Mouse (Mus musculus) CH12.LX (cell line): ENCODE results near the gene Pacs1. TPM values are rescaled to one million over a fixed set of nuclear protein-coding genes. Genes with fewer than 3 reads are reported as not detected.

Experiments used
- DNase-seq: peaks from one replicate; pipeline ENCODE4 v3.0.0-alpha.2; 2013; ENCODE audit errors: extremely low read depth
- H3K27ac ChIP-seq: 2 replicates; pipeline ENCODE4 v1.5.1; 2012; ENCODE audit warnings: low read depth, mild to moderate bottlenecking, control low read depth, moderate library complexity; ENCODE audit not compliant: insufficient read depth
- H3K27me3 ChIP-seq: replicated peaks from 2 replicates; pipeline ENCODE3; 2012; ENCODE audit warnings: inconsistent platforms
- H3K36me3 ChIP-seq, 2 experiments: replicated peaks in 1 of 2; 2 replicates each; pipeline versions ENCODE3 to v1.6.1; 2012; ENCODE audit warnings: inconsistent platforms in 1 of 2, low read length in 1 of 2, mild to moderate bottlenecking in 1 of 2, mixed read lengths in 1 of 2, moderate library complexity in 1 of 2; ENCODE audit not compliant: control insufficient read depth in 1 of 2, insufficient read depth in 1 of 2
- H3K4me1 ChIP-seq, 2 experiments: 2 replicates each; pipeline ENCODE4 v1.6.1; 2012; ENCODE audit warnings: inconsistent platforms in 1 of 2, moderate library complexity in 1 of 2; ENCODE audit not compliant: insufficient read depth in 2 of 2, control insufficient read depth in 1 of 2
- H3K4me2 ChIP-seq: 2 replicates; pipeline ENCODE4 v1.6.1; 2012; ENCODE audit warnings: low read depth, mild to moderate bottlenecking, control low read depth; ENCODE audit not compliant: poor library complexity, insufficient read depth, severe bottlenecking
- H3K4me3 ChIP-seq, 3 experiments: fragments of 150-350 bp in 1 of 3; sonication (generic) in 1 of 3; replicated peaks in 1 of 3; 2 replicates each; pipeline versions ENCODE3 to v1.5.1; 2011 to 2012; ENCODE audit warnings: low read depth in 2 of 3, low read length in 2 of 3, mild to moderate bottlenecking in 2 of 3, moderate library complexity in 2 of 3, control low read depth in 1 of 3, improper control_type of control experiment in 1 of 3, inconsistent platforms in 1 of 3, mixed read lengths in 1 of 3; ENCODE audit not compliant: poor library complexity in 1 of 3
- H3K79me2 ChIP-seq: replicated peaks from 2 replicates; pipeline ENCODE4 v1.6.1; 2012; ENCODE audit warnings: mild to moderate bottlenecking, moderate library complexity; ENCODE audit not compliant: control insufficient read depth, poor library complexity, insufficient read depth, severe bottlenecking; ENCODE audit errors: extremely low read depth
- H3K9ac ChIP-seq: 2 replicates; pipeline ENCODE4 v1.6.1; 2012; ENCODE audit warnings: low read depth, mild to moderate bottlenecking, control low read depth, moderate library complexity; ENCODE audit not compliant: insufficient read depth
- H3K9me3 ChIP-seq: replicated peaks from 2 replicates; pipeline ENCODE3; 2012; ENCODE audit warnings: low read length, inconsistent platforms, mixed read lengths
- BHLHE40 ChIP-seq: IDR thresholded peaks from 2 replicates; pipeline ENCODE4 v1.6.1; 2011; ENCODE audit warnings: mild to moderate bottlenecking, low read depth, low read length, improper control_type of control experiment
- CHD2 ChIP-seq: IDR thresholded peaks from 2 replicates; pipeline ENCODE4 v1.6.1; 2011; ENCODE audit warnings: low read length, improper control_type of control experiment
- CTCF ChIP-seq, 2 experiments: IDR thresholded peaks in 1 of 2; conservative IDR thresholded peaks in 1 of 2; 2 replicates each; pipeline ENCODE4 v1.5.1; 2011 to 2012; ENCODE audit warnings: low read depth in 2 of 2, low read length in 2 of 2, improper control_type of control experiment in 1 of 2, inconsistent platforms in 1 of 2, mild to moderate bottlenecking in 1 of 2, moderate library complexity in 1 of 2
- ELF1 ChIP-seq: IDR thresholded peaks from 2 replicates; pipeline ENCODE4 v1.6.1; 2014; ENCODE audit warnings: low read depth, mild to moderate bottlenecking, inconsistent platforms, low read length, improper control_type of control experiment
- ETS1 ChIP-seq: conservative IDR thresholded peaks from 2 replicates; pipeline ENCODE4 v1.6.1; 2012; ENCODE audit warnings: low read depth, mild to moderate bottlenecking, inconsistent platforms, low read length, improper control_type of control experiment, moderate library complexity
- HCFC1 ChIP-seq: IDR thresholded peaks from 2 replicates; pipeline ENCODE4 v1.6.1; 2012; ENCODE audit warnings: low read depth, mild to moderate bottlenecking, inconsistent platforms, low read length, improper control_type of control experiment
- JUN ChIP-seq: IDR thresholded peaks from 2 replicates; pipeline ENCODE4 v1.6.1; 2011; ENCODE audit warnings: low read depth, mild to moderate bottlenecking, low read length, improper control_type of control experiment, moderate library complexity; ENCODE audit not compliant: insufficient read depth
- JUND ChIP-seq: conservative IDR thresholded peaks from 2 replicates; pipeline ENCODE4 v1.6.1; 2011; ENCODE audit warnings: low read depth, low read length, improper control_type of control experiment
- KAT2A ChIP-seq: IDR thresholded peaks from 2 replicates; pipeline ENCODE4 v1.6.1; 2012; ENCODE audit warnings: low read length, improper control_type of control experiment, inconsistent platforms; ENCODE audit not compliant: insufficient replicate concordance
- MAZ ChIP-seq: IDR thresholded peaks from 2 replicates; pipeline ENCODE4 v1.6.1; 2012; ENCODE audit warnings: low read depth, mild to moderate bottlenecking, inconsistent platforms, low read length, improper control_type of control experiment, moderate library complexity
- MEF2A ChIP-seq: IDR thresholded peaks from 2 replicates; pipeline ENCODE4 v1.6.1; 2014; ENCODE audit warnings: low read depth, mild to moderate bottlenecking, inconsistent platforms, low read length, improper control_type of control experiment, borderline replicate concordance
- MXI1 ChIP-seq: IDR thresholded peaks from 2 replicates; pipeline ENCODE4 v1.6.1; 2011; ENCODE audit warnings: mild to moderate bottlenecking, low read depth, low read length, improper control_type of control experiment
- MYC ChIP-seq: IDR thresholded peaks from 2 replicates; pipeline ENCODE4 v1.6.1; 2011; ENCODE audit warnings: low read depth, mild to moderate bottlenecking, improper control_type of control experiment, low read length
- NRF1 ChIP-seq: IDR thresholded peaks from 2 replicates; pipeline ENCODE4 v1.6.1; 2014; ENCODE audit warnings: low read depth, mild to moderate bottlenecking, inconsistent platforms, low read length, improper control_type of control experiment, moderate library complexity
- PAX5 ChIP-seq: IDR thresholded peaks from 2 replicates; pipeline ENCODE4 v1.6.1; 2012; ENCODE audit warnings: low read length, inconsistent platforms, mixed read lengths
- POLR2A ChIP-seq: IDR thresholded peaks from 2 replicates; pipeline ENCODE4 v1.6.1; 2011; ENCODE audit warnings: low read depth, mild to moderate bottlenecking, improper control_type of control experiment, low read length
- RAD21 ChIP-seq: IDR thresholded peaks from 2 replicates; pipeline ENCODE4 v1.6.1; 2011; ENCODE audit warnings: low read depth, mild to moderate bottlenecking, low read length, improper control_type of control experiment, moderate library complexity
- TCF12 ChIP-seq: IDR thresholded peaks from 2 replicates; pipeline ENCODE4 v1.6.1; 2014; ENCODE audit warnings: low read depth, mild to moderate bottlenecking, inconsistent platforms, low read length, improper control_type of control experiment
- UBTF ChIP-seq: IDR thresholded peaks from 2 replicates; pipeline ENCODE4 v1.6.1; 2012; ENCODE audit warnings: low read depth, mild to moderate bottlenecking, inconsistent platforms, low read length, improper control_type of control experiment, moderate library complexity
- USF1 ChIP-seq: IDR thresholded peaks from 2 replicates; pipeline ENCODE4 v1.6.1; 2014; ENCODE audit warnings: low read depth, mild to moderate bottlenecking, inconsistent platforms, low read length, improper control_type of control experiment
- USF2 ChIP-seq: conservative IDR thresholded peaks from 2 replicates; pipeline ENCODE4 v1.6.1; 2011; ENCODE audit warnings: low read depth, low read length, improper control_type of control experiment
- ZC3H11A ChIP-seq: IDR thresholded peaks from 2 replicates; pipeline ENCODE4 v1.6.1; 2012; ENCODE audit warnings: low read depth, mild to moderate bottlenecking, inconsistent platforms, low read length, improper control_type of control experiment
- ZKSCAN1 ChIP-seq: IDR thresholded peaks from 2 replicates; pipeline ENCODE4 v1.6.1; 2012; ENCODE audit warnings: low read depth, inconsistent platforms, low read length, improper control_type of control experiment, borderline replicate concordance
- dilution Hi-C: fragments of 300-500 bp; cut with MboI; formaldehyde crosslinking; loops from 2 replicates; pipeline ENCODE4 v1.14.3; 2020; ENCODE audit warnings: low sequenced_read_pairs; ENCODE audit not compliant: extremely low pct_unique_long_range_greater_than_20kb, extremely low pct_ligation_motif_present
- in situ Hi-C: fragments of 300-500 bp; cut with MboI; formaldehyde crosslinking; loops from 3 replicates; pipeline ENCODE4 v1.14.3; 2019; ENCODE audit warnings: low sequenced_read_pairs, low pct_ligation_motif_present, low pct_unique_long_range_greater_than_20kb, mixed read lengths
- polyA plus RNA-seq: library from polyadenylated mRNA; unstranded; fragments of >175 nt; gene quantifications from 2 replicates; pipeline ENCODE4 v1.2.1, GENCODE M21; 2012; ENCODE audit warnings: low read depth; ENCODE audit not compliant: insufficient read length
- total RNA-seq, 2 experiments: library from RNA; depleted of rRNA; stranded (reverse); fragments of 300-350 nt in 1 of 2; fragments of >200 nt in 1 of 2; gene quantifications; 2 replicates each; pipeline ENCODE4 v1.2.3; 2012 to 2014

The Pacs1 gene
- total and polyA plus RNA-seq, 3 experiments, result 2.4 to 14.4 (median 10.1) TPM

DNA sequence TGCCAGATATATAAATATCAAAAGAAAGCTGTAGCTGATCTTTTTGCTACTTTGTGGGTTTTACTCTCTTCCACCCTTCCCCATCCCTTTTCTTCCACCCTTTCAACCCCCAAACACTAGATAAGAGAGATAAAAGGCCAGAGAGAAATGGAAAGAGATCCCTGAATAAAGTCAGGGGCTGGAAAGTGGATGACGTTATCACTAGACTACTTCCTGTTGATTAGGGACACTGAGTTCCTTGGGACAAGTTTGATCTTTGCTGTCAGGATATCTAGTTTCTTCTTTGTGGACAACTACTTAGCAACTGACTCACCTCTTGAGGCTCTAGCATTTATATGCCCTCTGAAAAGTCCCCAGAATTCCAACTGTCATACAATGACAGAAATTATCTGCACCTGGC, 102.5 kb downstream of the Pacs1 start:
- no peaks in the 10 kb centered on the region for H3K79me2 ChIP-seq
- H3K9me3 ChIP-seq, result no peaks in the 10 kb centered on the region
- TF ChIP-seq MYC (no peak), USF1 (no peak), ETS1 (no peak), HCFC1 (no peak), MXI1 (no peak), UBTF (no peak), ELF1 (no peak), USF2 (no peak), MEF2A (no peak), CTCF (conservative IDR thresholded peaks at IDR 0.05 in 1 of 2, IDR thresholded peaks at IDR 0.05 in 1 of 2; ENCODE audit: low read depth in 2 of 2, low read length in 2 of 2) (no peak), POLR2A (no peak), RAD21 (no peak), ZC3H11A (no peak), CHD2 (no peak), JUND (no peak), JUN (no peak)
- no peak for DNase-seq
- H3K27ac ChIP-seq, result no peak overlapping the region
- H3K4me3 ChIP-seq, result no peak overlapping the region
- dilution Hi-C loops (no loop called here), in situ Hi-C loops (no loop called here)
- H3K4me2 ChIP-seq, result no peak overlapping the region
- no peaks in the 10 kb centered on the region for H3K4me1 ChIP-seq
- H3K36me3 ChIP-seq, result no peaks in the 10 kb centered on the region
- no peak overlapping the region for H3K9ac ChIP-seq
- no peaks in the 10 kb centered on the region for H3K27me3 ChIP-seq

- dilution Hi-C loops, result no loop called here
- H3K4me1 ChIP-seq, result no peaks in the 10 kb centered on the region
- 0 out of 2 replicates have a peak, but pooled peaks cover 2% of the 10 kb centered on the region for H3K79me2 ChIP-seq
- no peak for DNase-seq
- H3K9me3 ChIP-seq, result no peaks in the 10 kb centered on the region
- TF ChIP-seq PAX5 (no peak), RAD21 (no peak), MAZ (no peak), NRF1 (no peak), POLR2A (no peak), KAT2A (no peak), ZKSCAN1 (no peak), MYC (no peak), TCF12 (no peak), BHLHE40 (no peak), ETS1 (no peak)
- H3K36me3 ChIP-seq, result no peaks in the 10 kb centered on the region
- no peak overlapping the region for H3K9ac ChIP-seq
- no peak overlapping the region for H3K27ac ChIP-seq
- in situ Hi-C loops, result no loop called here
- no peak overlapping the region for H3K4me2 ChIP-seq
- no peak overlapping the region for H3K4me3 ChIP-seq
- no peaks in the 10 kb centered on the region for H3K27me3 ChIP-seq
Measured at GRCm38 (mm10) chr19:5167477-5167876, 105.4 kb downstream of the Pacs1 start.
